Mouse (Mus musculus): ENCODE measurements at regions not wholly inside any gene's neighbourhood (a gene's known extent, or its start where the extent isn't known, plus 50 kb on each side); places are given as distances from the start of the nearest gene placed in this dataset.

DNA sequence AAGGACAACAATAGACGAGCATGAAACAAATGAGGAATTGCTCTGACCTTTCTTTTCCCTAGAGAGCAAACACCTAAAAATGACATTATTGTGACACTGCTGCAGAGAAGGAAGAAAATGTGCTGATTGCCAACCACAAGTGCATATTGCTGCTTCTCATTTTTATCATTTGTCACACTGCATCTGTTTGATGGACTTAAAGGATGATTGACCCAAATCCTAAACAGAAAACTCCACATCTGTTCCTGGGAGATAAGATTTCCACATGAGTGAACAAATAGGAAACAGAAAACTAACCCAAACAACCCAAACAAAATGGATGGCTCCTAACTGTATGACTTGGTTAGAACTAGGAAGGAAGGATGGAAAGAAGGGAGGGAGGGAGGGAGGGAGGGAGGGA lies 118.5 kb downstream of the Ccdc50 start:
- ChIA-PET POLR2A (no interaction called here), CTCF (no interaction called here)

DNA sequence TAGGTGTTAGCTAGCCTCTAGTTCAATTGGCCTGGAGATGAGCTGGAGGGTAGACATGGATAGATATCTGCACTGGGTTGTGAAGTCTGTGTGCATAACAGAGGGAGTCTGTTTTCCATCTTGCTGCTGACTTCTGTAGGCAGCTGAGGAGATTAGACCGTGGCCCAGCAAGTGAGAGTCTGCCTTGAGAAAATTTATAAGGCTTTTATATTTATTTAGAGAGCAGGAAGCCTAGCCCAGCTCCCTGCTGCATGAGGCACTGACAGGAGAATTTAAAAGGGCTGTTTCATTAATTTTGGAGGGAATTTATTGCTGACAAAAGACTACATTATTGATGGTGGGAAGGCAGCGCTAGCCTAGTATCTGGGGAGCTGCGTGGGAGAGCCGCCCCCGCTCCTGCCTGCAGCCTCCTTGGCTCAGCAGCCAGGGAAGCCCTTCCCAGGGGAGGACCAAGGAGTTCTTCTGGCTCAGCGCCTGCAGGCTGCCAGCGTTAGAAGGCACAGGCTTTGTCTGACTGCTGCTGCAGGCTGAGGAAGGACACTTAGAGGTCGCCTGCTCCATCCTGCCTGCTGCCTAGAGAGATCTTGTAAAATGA lies 135.0 kb downstream of the Ccdc50 start:
- ChIA-PET POLR2A (no interaction called here), CTCF (interaction anchor here in 1 of 4 experiments (0.6 kb wide), 1 partner anchor 715 kb away, joined by 4 read pairs; no protein-coding TSS in a partner anchor)

DNA sequence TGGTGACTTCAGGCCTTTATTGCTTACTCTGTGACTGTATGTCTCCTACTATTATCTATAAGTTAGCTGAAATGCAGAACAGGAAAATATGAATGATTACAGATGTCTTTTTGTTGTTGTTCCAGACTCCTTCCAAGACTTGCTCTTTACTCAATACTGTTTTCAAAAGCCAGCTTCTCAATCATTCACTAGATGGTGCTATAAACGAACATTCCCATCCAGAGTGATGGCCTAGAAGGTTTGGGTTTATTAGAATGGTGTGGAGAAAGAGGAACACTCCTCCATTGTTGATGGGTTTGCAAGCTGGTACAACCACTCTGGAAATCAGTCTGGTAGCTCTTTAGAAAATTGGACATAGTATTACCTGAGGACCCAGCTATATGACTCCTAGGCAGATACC lies 138.0 kb downstream of the Ccdc50 start:
- ChIA-PET CTCF (interaction anchor here in 1 of 4 experiments (1.5 kb wide), 1 partner anchor 244 kb away, joined by 3 read pairs; no protein-coding TSS in a partner anchor), POLR2A (no interaction called here)

DNA sequence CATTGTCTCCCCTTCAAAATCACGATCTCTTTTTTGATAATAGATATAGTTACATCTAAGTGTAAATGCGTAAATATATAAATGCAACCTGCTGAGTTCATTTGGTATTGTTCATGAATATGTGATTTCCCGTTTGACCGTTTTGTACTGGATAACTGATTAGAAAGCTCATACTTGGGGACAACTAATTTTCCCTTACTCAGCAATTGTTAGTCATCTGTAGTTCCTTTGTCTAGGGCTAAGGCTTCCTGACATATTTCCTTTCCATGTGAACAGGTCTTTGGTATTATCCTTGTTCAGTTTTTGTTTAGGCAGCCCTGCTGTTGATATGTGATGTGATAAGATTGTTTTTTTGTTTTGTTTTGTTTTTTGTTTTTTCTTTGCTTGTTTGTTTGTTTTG lies 142.0 kb downstream of the Ccdc50 start:
- CTCF ChIA-PET: no interaction called here
- POLR2A ChIA-PET: interaction anchor here in 1 of 4 experiments (0.5 kb wide), 1 partner anchor 490 kb away, joined by 3 read pairs; no protein-coding TSS in a partner anchor
